Mouse (Mus musculus) erythroid progenitor cell, adult 5-6 weeks (primary cell): Measurements from ENCODE around the gene Nhej1. TPM values are rescaled to one million over a fixed set of nuclear protein-coding genes. Genes with fewer than 3 reads are reported as not detected.

Experiments used
- ATAC-seq: replicated peaks from 2 replicates; pipeline ENCODE4 v1.8.0; 2016; ENCODE audit warnings: moderate number of reproducible peaks, mild to moderate bottlenecking, moderate TSS enrichment, inconsistent platforms; ENCODE audit not compliant: poor library complexity, low FRiP score, severe bottlenecking
- total RNA-seq, 2 experiments: library from RNA; stranded (forward) in 1 of 2; stranded (reverse) in 1 of 2; fragments of 150-400 nt in 1 of 2; fragments of 186-747, 209-891 nt in 1 of 2; gene quantifications; 2 replicates each; pipeline versions ENCODE4 v1.2.3 to v1.2.4; 2015 to 2017; ENCODE audit warnings: low replicate concordance in 2 of 2

The Nhej1 gene
- total RNA-seq, 2 experiments from 2014 or later = 11.0 to 12.2 TPM

DNA sequence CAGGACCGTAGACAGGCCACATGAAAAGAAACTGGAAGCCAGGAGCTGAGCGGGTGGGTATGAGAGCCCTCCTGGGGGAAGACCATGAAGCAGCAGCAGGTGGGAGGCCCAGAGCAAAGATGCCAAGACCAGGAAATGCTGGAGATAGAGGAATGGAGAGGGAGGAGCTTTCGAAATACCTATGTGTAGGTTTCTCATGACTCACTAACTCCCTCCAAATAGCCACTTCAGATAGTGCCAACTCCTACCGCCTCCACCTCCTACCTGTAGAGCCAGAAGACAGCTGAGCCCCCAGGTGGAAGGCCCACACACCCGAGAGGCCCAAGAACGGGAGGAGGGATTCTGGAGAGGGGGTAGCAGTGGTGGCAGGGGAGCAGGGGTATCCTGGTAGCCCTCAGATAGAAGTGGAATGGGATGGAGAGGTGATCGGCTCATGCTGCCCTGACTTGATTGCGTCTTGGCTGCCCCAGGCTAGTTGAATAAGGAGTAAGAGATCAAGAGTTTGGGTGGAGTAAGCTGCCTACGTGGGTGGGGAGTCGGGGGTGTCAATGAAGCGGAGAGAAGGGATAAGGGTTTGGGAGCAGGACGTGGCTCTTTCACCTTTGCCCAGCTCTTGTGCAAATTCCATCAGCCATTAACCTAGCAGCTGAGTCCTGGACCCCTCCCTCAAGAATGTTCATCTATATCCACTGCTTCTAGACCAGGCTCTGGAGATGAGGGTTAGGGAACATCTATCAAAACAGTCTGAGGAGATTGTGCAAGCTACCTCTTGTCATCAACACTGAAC, 8.6 kb upstream of the Nhej1 start, which contains the start of gene Slc23a3:
Gene Slc23a3, minus strand, starts transcription at position 470 of the 787 bp plus-strand sequence.
- no peak for ATAC-seq

DNA sequence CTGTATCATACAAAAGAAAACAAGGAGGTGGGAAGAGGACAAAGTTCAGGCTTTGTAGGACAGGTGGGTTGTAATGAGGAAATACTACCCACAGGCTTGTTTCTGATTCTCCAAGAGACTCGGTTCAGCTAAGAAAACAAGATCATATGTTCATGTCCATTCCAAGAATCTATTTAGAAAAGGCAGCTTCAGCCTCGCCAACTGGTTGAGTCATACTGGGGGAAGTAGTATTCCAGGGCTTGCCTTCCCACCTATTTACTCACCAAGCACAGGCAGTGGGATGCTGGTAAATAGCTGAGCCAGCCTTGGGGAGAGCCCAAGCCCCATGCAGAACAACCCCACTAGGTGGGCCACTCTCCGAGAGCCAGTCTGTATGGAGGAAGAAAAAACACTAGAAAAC, 3.6 kb upstream of the Nhej1 start:
- no peak for ATAC-seq

DNA sequence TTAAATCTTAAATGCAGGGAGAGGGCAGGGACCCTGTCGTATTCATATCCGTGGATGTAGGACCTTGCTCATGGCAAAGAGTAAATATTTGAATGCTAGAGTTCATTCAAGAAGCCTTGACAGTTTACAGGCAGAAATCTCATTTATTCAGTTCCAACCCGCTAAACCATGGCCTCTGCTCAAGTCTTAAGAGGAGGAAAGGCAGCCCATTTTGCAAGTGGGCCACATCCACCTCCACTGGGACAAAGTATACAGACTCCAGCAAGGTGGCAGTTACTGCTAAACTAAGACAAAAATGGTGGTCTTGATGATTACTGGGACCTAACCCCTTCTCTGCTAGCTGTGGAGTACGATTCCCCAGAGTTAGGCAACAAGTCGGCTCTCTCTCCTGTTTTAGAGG, 418 bp upstream of the Nhej1 start:
- ATAC-seq = peak; percentile 10

DNA sequence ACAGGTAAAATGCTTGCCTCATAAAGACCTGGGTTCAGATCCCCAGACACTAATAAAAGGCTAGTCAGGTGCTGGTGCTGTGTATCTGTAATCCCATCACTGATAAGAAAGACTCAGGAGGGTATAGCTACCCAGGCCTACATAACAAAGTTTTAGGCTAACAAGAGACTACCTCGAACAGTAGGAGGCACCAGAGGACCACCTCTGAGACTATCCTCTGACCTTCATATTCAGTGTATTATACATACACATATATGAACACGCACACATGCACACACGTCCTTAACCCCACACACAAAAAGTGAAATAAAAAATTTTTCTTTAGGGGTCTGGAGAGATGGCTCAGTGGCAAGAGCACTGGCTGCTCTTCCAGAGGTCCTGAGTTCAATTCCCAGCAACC, 2.8 kb downstream of the Nhej1 start:
- ATAC-seq = no peak

DNA sequence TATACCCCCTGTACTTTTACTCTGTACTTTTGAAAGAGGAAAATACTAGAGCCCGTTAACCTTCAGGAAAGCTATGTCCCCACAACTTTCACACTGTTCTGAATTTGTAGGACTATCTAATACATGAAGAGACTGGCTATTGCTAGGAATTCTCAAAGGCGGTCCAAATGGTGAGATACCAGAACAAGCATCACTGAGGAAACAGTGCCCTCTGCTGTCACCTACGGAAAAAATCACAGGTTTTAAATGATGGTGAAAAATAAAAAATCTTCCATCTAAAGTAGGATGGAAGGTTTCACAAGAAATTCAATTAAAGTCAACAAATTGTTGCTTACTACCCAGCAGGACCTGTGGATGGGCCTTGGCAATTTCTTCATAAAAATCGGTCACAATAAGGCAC, 72.9 kb downstream of the Nhej1 start:
- ATAC-seq = no peak

DNA sequence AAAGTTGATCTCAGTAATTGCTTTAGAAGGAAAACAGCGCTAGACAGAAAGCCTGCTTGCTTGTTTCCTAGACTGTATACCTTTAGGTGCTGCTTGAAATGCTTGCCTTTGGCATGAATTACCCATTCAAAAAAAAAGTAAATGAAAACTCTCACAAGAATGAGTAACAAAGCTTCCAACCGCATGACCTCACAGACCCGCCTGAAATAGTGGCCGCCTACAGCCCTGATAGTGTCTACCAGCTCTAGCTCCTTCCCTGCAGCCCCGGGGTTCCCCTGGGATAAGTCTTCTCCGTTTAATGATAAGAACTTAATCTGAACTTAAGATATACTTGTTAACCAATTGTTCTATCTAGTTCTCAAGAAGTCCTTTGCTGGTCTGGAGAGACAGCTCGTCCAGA, 73.6 kb downstream of the Nhej1 start:
- no peak for ATAC-seq

DNA sequence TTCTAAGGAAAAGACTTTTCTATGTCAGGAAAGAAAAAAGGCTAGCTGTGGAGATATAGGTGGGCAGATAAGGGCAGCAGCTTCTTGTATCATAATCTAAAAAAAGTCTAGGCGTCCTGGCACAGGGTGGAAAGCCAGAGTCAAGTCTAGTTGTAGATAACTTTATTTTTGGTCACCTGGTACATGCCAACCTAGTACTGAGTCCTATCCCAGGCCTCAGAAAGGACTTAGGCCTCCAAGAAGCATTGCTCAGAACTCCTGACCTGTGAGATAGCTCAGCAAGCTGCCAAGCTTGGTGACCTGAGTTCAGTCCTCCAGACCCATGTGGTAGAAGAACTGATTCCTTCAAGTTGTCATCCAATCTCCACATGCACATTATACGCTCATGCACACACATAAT, 76.4 kb downstream of the Nhej1 start:
- ATAC-seq = no peak

DNA sequence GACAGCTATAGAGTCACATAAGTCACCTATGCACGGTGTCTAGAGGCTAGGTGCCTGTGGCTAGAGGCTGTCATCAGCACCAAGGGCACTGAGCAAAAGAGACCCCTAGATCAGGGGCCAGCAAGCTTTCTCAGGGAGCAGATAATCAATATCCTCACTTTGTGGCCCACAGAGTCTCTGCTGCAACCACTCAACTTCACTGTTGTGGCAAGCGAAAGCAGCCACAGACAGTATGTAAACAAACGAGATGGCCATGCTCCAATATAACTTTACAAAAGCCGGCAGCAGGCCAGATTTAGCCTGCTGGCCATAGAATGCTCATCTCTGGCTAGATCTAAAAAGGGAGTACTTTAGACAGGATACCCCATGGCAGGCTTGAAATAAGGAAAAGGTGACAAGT, 77.0 kb downstream of the Nhej1 start:
- ATAC-seq = no peak

DNA sequence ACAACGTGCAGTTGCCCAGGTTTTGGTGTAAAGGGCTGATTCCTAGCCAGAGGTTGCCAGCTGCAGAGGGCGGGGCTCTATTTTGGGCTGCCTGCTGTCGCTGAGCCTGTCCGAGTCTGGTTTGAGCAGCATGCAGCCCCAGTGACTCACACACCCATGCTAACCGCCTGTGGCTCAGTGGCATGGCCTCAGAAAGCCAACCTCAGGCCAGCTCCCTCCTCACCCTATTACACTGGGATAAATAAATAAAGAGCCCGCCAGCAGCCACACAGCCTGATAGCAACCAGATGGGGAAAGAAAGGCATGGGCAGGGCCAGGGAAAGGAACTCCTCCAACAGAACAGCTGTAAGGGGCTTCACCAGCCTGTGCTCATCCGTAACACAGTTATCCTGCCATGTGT, 84.6 kb downstream of the Nhej1 start:
- ATAC-seq = no peak

DNA sequence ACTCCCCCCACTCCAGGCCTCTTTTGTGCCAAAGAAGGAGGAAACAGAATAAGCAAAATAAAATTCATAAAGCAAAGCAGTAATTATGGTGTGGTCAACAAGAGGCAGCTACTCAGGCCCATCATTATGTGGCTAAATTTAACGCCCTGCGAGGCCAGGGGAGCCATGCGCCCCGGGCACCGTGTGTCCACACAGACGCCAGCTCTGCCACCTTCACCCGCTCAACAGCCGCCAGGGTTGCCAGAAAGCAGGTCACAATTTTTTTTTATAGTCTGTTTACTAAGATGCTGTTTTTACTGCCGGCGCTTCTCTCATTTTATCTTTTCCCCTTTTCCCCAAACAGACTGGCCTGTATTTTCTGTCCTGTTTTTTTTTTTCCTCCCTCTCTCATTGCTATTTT, 93.0 kb downstream of the Nhej1 start:
- no peak for ATAC-seq

DNA sequence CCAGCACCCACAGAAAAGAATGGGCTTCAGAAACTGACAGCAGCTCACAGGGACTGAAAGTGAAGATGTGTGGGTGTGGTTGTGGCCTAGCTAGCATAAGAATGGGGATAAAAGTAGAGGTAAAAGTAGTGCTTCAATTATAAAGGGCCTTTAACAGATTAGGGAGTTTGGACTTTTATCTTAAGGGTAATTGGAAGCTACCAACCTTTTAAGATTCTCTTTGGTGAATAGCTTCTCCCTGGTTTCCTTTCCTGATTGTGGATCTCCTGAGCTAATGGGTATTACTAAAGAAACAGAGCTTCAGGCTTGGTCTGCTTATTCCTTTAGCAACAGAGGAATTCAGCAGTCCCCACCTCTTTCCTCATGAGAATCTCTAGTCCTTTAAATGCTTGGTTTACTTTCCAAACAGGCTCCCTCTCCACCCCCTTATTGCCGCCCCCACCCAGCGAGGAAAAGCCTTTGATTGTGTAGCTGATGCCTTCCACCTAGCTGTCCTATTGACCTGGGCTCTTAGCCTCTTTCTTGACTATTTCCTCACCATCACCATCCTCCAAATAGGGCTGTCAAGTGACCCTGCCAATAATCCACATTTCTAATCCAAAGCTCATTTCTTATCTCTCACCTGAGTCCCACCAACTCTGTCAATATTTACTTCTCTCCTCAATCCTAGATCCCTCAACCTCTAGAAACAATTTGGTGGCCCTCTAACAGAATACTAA, 97.8 kb downstream of the Nhej1 start:
- ATAC-seq = no peak

DNA sequence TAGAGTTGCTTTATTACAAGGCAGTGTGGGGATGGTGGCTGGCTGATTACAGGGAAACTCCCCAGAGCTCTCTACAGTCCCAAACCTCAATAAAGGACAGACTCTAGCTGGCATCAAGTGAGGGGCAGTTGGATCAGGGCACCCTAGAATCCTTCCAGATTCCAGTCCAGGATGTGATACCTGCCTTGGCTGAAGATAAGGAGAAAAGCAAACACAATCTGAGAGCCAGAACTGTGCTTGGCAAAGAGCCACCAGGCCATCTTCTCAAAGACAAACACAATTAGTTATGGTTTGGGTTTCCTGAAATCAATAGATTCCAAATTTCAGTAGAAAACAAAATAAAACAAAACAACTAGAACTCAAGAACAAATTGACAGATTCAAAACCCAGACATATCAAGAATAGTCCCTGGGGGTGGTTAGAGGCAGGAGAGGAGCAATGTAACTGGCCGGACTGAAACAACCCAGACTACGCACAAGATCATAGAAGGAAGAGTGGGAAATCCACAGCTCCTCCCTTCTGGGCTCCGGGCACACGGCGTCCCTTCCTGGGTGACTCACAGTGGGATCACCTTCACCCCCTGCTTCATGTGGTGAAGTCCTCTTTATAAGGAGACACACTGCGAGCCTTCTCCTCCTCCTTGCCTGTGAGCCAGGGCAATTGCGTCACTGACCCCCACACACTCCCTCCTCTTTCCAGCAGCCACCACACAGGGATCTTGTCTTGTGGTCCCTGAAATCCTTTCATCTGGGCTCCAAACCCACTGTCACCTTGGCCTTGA, 100.4 kb downstream of the Nhej1 start:
- no peak for ATAC-seq

DNA sequence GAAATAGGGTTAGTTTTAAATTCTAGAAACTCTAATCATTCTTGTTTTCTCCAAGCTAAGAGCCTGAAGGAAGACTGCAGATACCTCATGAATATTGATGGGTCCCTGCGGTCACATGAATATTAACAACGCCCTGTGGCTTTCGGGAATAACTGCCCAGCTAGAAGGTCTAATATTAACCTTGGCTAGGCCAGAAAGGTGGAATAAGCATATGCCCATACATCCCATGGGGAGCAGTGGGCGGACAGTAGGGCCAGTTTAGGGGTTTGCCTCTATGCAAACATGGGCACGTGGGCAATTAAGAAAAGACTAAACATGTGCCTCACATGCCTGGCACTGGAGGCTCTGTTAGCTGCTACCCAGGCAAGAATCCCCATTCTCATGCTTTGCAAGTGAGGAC, 102.8 kb downstream of the Nhej1 start:
- no peak for ATAC-seq

DNA sequence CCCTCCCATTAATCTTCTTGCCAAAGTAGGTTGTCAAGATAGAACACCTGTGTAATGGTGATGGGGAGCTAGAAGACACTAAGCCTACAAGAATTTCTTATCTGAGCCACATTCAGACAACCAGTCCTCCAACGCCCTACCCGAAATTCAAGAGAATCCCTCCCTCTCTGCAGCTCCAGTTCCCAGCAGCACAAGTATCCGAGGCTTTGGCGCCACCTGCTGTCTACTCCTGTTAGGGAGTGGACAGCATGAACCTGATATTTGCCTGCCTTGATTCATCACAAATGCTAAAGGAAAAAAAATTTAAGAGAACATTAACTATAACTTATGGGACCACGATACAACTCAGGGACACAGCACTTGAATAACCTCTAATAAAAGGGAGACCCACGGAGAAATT, 108.2 kb downstream of the Nhej1 start:
- ATAC-seq = peak; percentile 67; the same call in 1 of the 2 replicates

DNA sequence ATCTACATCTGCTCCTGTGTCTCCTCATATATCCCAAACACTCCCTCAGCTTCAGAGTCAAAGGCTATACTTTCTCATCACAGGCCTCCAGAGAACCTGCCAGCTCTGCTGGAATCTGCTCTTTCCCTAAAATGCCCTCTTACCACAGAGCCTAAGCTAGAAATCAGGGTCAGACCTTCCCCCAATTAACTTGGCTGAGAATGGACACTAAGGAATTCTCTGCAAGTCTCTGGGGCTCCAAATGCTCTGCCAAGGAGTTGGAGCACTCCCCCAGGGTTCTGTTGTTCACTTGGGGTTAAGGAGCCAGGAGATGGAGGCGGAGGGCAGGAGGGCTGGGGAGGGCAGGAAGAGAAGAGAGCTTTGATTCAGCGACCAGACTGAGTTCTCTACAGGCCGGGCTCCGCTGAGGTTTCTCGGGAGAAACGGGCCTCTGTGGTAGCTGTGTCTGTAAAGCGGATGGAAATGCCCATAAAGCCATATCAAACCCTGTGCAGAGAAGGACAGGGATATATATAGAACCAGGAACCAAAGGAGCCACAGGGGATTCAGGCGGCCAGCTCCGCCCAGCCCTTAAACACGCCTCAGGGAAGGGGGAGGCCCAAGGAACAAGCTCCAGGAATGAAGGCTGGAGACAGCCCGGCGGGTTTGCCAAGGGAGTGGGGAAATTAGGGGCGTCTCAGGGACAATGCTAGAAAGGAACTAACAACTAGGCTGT, 109.3 kb downstream of the Nhej1 start:
- ATAC-seq = no peak; the same call in 1 of the 2 replicates

DNA sequence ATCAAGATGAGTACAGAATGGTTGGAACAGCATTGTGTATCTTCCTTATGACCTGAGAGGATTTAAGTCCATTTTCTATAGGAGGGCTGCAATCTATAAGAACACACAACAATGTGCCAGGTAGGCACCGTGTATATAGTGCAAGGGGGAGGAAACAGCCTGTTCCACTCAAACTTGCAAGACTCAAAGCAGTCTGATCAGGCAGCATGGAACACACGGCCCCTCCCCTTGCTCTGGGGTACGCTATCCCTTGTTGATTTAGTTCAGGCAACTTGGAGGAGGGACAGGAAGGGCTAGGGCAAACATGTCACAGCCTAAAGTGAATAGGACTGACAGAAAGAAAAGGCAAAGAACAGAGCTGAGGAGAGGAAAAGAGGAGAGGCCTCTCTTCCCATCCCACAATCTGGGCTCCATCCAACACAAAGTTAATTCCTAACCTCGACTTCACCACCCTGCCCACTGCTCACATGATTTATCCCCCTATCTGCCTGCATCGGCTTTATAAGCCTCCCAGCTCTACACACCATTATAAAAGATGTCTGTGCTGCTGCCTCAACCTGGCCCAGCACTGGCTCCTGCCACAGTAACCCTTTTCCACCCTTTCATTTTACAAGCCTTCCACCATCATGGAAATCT, 110.7 kb downstream of the Nhej1 start:
- no peak for ATAC-seq

DNA sequence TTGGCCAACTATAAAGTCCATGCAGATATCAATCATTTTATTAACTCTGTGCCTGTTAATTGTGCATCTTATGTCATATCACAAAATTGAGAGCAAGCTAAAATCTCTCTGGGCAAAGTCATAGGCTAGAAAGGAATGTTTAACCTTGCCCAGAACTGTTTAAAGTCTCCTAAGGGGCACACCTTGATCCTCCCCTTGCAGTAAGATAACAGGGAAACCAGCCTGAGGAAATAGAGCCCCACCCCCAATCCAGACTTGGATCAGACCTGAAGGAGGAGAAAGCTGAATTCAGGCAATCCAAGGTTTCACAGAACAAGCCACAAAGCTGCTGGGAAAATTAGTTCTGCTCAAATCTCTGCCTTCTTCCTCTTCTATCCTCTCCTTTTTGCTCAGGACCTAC, 114.2 kb downstream of the Nhej1 start:
- ATAC-seq = no peak

DNA sequence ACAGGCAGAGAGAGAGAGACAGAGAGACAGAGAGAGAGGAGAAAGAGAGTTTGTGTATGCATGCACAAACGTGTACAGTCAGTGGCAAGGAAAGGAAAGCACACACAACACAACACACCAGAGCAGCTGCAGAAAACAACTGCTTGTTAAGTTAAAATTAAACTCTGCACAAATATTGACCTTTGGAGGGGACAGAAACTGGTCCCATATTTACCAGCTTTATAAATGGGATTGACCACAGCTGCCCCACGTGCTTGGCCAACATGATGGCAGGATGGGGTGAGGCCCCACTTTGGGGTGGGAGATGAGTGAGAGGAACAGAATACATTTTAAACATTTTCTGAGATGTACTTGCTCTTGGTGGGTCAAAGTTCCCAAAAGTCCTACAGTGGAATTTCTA, 114.8 kb downstream of the Nhej1 start:
- no peak for ATAC-seq

DNA sequence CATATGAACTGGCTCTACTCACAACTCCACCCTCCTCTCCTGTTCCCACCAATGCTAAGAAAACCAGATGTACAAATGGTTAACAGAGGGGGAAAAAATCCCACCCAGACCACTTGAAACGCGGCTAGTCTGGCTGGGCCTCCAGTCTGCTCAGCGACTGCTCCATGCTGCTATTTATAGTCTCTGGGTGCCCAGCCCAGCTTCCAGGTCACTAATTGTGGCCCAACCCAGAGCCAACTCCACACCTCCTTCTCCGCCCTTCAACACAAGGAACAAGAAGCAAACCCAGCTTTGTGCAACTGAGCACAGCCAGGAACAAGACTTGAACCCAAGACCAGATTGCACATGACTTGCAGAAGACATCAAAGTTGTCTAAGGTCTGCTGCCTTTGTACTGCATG, 119.0 kb downstream of the Nhej1 start:
- no peak for ATAC-seq

DNA sequence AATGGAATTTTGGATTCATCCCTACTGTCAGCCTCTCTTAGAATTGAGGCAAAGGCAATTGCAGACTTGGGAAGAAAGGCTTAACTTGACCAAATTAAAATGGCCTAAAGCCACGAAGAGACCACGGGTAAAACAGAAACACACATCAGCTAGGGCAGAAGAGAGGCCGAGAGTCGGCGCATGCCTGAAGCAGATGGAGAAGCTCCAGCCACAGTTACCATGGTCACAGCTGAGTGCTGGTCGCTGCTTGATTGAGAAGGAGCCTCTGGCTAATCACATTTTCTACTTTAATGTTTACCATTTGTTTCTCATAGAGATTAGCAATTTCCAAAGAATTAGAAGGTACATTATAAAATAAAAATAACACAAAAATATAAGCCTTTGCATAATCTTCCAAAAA, 123.8 kb downstream of the Nhej1 start:
- no peak for ATAC-seq
